Mouse (Mus musculus) megakaryocyte, embryonic 14.5 days (primary cell): Measurements from ENCODE around the gene Ccdc106.

ENCODE experiments used
- FLI1 ChIP-seq: IDR thresholded peaks from 2 replicates; pipeline ENCODE4 v1.6.1; 2012; ENCODE audit warnings: low read length, inconsistent platforms, mixed read lengths
- GATA1 ChIP-seq: IDR thresholded peaks from 3 replicates; pipeline ENCODE4 v1.6.1; 2012; ENCODE audit warnings: mixed read lengths, low read length, inconsistent platforms, borderline replicate concordance

DNA sequence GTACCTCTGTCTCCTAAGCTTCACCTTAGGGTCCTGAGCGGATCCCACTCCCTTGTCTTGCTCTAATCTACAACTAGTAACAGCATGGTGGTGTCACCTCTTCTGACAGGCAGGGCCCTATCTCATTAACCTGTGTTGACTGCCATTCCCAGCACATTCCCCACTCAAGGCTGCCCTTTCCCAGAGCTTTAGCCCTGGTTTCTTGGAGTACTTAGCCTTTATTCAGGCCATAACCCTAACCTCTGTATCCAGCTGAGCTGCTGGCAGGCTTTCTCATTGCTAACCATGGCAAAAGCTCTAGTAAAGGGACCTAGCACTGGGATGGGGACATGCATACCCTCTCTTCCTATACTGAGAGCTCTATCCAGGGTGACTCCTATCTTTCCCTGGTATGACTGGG lies 38.3 kb downstream of the Ccdc106 start:
- TF ChIP-seq GATA1: no peak
- TF ChIP-seq FLI1: no peak
